Mouse (Mus musculus): ENCODE measurements around the gene Jam2. TPM values are rescaled to one million over a fixed set of nuclear protein-coding genes. Genes with fewer than 3 reads are reported as not detected.

Jam2 gene
- polyA plus RNA-seq (2014; fragmentation: Illumina TruSeq; extraction: RNeasy Lipid Tissue Mini Kit (QIAGEN cat#74804); ENCODE audit: low read depth, low replicate concordance) = 32.5 TPM

DNA sequence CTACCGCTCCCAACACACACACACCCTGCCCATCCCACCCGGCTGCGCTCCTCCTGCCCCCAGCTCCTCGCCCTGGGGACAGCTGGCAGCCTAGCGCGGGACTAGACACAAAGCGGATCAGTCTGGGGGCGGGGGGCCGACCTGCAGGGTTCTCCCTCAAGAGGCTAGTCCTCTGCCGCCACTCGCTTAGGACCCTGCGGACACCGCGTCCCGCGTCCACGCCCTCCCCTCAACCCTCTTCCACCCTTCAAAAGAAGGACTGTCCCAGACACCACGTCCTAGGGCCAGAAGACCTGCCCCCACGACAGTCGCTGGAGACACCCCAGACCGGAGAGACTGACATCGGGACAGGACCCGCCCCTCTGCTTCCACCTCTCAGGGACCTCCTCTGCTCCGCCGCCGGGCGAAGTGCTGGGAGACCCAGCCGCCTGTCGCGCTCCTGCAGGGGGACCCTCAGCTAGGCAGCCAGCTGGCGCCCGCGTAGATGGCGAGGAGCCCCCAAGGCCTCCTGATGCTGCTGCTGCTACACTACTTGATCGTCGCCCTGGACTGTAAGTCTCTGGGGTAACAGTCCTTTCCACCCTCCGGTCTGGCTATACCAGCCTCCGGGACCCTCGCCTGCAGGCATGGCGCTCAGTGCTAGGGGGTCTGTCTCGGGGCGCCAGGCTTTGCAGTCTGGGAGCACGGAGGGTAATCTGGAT, at the start of gene Jam2:
Jam2 (plus strand) TSS at position 121 of the 701 bp plus-strand sequence.

DNA sequence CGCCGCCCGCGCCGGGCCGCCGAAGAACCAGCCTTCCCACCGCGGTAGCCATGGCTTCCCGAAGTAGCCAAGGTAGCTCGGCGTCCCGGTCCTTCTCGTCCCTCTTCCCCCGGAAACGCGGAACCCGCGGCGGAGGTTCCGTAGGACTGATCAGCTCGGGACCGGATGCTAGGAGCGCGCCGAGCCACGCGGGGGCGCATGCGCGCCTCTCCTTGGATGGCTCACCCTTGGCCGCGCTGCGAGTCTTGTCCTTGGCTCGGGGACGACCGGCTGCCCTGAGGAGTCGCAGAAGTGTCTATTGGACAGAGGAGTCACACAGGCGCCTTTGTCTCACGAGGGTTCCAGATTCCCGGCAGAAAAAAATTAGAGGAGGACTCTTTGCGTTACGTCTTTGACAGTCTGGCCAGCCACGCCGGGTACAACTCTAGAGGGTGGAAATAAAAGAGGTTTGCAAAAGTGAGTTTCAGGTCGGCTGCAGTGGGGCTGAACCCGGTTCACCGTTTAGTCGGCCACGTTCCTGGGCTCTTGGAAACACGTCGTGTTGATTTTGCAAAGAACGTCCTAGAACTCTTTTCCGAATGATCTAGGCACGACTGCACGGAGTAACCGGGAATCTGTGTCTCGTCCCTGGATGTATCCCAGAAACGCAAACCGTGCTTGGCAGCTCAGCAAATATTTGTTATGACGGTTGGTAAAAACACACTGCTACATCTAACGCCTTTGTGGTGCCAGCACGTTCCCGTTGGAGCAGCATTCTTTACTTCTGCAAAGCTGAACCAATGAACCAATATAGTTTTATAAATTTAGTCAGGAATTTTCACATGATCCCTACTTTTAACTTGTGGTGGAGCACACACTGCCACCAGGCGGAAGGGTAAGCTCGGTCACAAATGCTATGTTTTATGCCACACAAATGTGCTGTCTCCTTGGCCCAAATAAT, 38.5 kb upstream of the Jam2 start, which contains the start of gene Mrpl39:
Mrpl39 (minus strand) TSS at position 577 of the 940 bp plus-strand sequence.

DNA sequence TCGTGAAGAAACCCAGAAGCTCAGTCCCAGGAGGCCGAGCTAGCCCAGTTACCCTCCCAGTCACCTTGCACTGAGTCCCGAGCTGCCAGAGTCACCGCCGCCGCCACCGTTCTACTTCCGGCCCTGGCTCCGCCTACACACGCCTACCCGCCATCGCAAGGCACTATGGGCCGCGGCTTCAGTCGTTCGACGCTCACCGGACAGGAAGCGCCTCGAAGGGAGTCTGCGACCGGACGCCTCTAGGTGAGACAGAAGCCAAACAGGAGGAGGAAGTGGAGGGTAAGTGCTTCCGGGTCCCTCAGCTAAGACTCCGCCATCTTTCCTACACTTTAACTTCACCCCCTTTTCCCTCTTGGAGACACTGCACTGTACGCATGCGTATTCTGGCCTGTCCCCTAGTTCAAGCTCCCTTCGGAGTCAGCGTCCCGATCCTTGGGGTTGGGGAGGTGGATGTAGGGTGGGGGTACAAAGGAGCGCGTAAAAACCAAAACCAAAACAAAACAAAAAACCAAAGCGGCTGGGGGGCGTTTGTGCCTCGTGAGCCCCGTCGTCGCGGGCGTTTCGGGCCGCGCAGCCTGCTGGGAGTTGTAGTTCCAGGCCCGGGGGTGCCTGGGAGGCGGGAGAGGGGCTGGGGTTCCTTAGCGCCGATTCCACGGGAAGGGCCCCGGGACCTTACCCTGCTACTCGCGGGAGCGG, 61.0 kb downstream of the Jam2 start, which contains the start of gene Gabpa:
Gabpa (plus strand) TSS at position 181 of the 696 bp plus-strand sequence.

DNA sequence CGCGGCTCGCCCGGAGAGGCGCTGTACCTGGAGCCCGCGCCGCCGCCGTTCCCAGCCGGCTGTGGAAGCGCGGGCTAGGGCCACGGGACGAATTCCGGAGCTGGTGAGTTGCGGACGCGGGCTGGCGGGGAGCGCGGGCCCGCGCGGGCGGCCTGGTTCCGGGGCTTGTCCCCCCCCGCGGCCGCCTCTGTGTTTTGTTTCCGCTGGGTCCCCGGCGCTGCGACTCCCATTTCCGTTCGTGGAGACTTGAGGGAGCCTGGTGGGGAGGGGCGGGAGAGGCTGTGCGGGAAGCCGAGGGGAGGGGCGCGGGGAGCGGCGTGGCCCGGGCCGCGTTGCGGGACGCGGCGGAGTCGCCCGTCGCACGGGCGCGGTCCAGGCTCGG, 61.5 kb downstream of the Jam2 start, which contains the start of gene Atp5j:
Atp5j (minus strand) TSS at position 185 of the 382 bp plus-strand sequence.

Other genes starting within 250 kb of the Jam2 start
- 139 TPM for gene Mrpl39, start 38.4 kb upstream of the Jam2 start, polyA plus RNA-seq (2014; fragmentation: Illumina TruSeq; extraction: RNeasy Lipid Tissue Mini Kit (QIAGEN cat#74804); ENCODE audit: low read depth, low replicate concordance)
- gene Gabpa, start 60.8 kb downstream of the Jam2 start, polyA plus RNA-seq (2014; fragmentation: Illumina TruSeq; extraction: RNeasy Lipid Tissue Mini Kit (QIAGEN cat#74804); ENCODE audit: low read depth, low replicate concordance) = 40.6 TPM
- gene Atp5j, start 61.5 kb downstream of the Jam2 start, polyA plus RNA-seq (2014; fragmentation: Illumina TruSeq; extraction: RNeasy Lipid Tissue Mini Kit (QIAGEN cat#74804); ENCODE audit: low read depth, low replicate concordance) = 743 TPM

Measured in testis, adult 10 weeks (tissue).